Mouse (Mus musculus): Measurements from ENCODE around the gene Mapre3.

DNA sequence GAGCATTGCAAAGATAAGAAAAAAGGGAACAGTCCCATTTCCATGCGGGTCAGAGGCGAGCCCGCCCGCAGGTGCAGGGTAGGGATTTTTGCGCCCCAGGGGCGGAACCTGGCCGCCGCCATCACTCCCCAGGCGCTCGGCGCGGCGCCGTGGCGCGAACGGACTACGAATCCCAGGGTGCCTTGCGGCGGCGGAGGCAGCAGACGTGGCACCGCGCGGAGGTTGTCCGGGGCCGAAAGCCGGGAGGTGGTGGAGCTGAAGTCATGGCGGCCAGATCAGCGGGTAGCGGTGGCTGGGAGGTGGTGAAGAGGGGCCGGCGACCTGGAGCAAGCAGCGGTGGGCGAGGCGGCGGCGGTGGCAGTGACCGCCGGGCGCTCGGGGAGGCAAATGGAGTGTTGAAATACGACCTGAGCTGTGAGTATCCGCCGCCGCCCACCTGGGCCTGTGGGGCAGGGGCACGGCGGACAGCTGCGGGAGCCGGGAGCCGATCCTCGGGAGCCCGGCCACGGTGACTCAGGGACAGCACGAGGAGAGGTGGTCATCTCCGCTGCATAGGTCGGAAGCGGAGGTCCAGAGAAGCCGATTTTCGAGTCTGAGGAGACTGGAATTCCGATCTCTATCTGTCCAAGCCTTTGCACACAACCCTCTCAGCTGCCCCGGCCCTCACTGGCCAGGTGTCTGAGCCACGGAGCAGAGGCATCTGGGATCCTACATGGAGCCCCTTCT is 55.1 kb downstream of the Mapre3 start:
- peak in 2 of 3 experiments; percentile 18 to 27 for TF ChIP-seq MYOD1 (IDR thresholded peaks at IDR 0.05; ENCODE audit: control insufficient read depth in 1 of 3, insufficient read length in 2 of 3, low read depth in 2 of 3)
- no peak for TF ChIP-seq TCF12 (IDR thresholded peaks at IDR 0.05; ENCODE audit: insufficient read depth, poor library complexity, severe bottlenecking)
- TF ChIP-seq POLR2A (IDR thresholded peaks at IDR 0.05; ENCODE audit: insufficient read length, low read depth): peak; percentile 95
- no peak for TF ChIP-seq USF1 (IDR thresholded peaks at IDR 0.05; ENCODE audit: low read depth)
- TF ChIP-seq SRF (IDR thresholded peaks at IDR 0.05; ENCODE audit: control insufficient read depth, insufficient read length, low read depth): no peak

Measured in myocyte (in vitro differentiated cells).